Mouse (Mus musculus): ENCODE results near the gene Zbtb20.

GRCm38 (mm10) chr16:43528300-43528699 lies 652.6 kb downstream of the Zbtb20 start:
- no peak for TF ChIP-seq POLR2A (IDR thresholded peaks at IDR 0.05; ENCODE audit: low read depth, low read length)
- TF ChIP-seq CTCF (IDR thresholded peaks at IDR 0.05; ENCODE audit: extremely low read depth, insufficient read length, insufficient replicate concordance, low read depth, low read length): no peak

Data from small intestine, adult 2 months (tissue).